Mouse (Mus musculus) forebrain, embryonic 16.5 days (tissue): ENCODE measurements around the gene Gse1. TPM values are rescaled to one million over a fixed set of nuclear protein-coding genes. Genes with fewer than 3 reads are reported as not detected.
A peak's percentile ranks its signal among the peaks of the same experiment; 100 is the strongest.

ENCODE experiments used
- ATAC-seq: fragments of 200-750 bp; cut with Nextera tagmentation; 2 replicates; pipeline ENCODE4 v1.8.0; 2017; ENCODE audit warnings: mild to moderate bottlenecking, moderate library complexity
- H3K27ac ChIP-seq: fragments of 300-500 bp; sonication (generic); 2 replicates; pipeline ENCODE4 v1.5.1; 2014; ENCODE audit warnings: low read length, control low read depth
- H3K27me3 ChIP-seq: fragments of 300-500 bp; sonication (generic); replicated peaks from 2 replicates; pipeline ENCODE4 v1.6.1; 2014; ENCODE audit warnings: low read length; ENCODE audit not compliant: control insufficient read depth, insufficient read depth
- H3K36me3 ChIP-seq: fragments of 300-500 bp; sonication (generic); 2 replicates; pipeline ENCODE4 v1.6.1; 2014; ENCODE audit not compliant: control insufficient read depth, insufficient read depth
- H3K4me1 ChIP-seq: fragments of 300-500 bp; sonication (generic); replicated peaks from 2 replicates; pipeline ENCODE4 v1.6.1; 2014; ENCODE audit warnings: low read length; ENCODE audit not compliant: control insufficient read depth, insufficient read depth
- H3K4me2 ChIP-seq: fragments of 300-500 bp; sonication (generic); 2 replicates; pipeline ENCODE4 v1.6.1; 2014; ENCODE audit warnings: mild to moderate bottlenecking, low read length, control low read depth
- H3K4me3 ChIP-seq: fragments of 300-500 bp; sonication (generic); replicated peaks from 2 replicates; pipeline ENCODE4 v1.5.1; 2014; ENCODE audit warnings: mild to moderate bottlenecking, low read length, control low read depth
- H3K9ac ChIP-seq: fragments of 300-500 bp; sonication (generic); replicated peaks from 2 replicates; pipeline ENCODE4 v1.6.1; 2014; ENCODE audit warnings: low read depth, low read length, control low read depth
- H3K9me3 ChIP-seq: fragments of 300-500 bp; sonication (generic); 2 replicates; pipeline ENCODE4 v1.6.1; 2016; ENCODE audit warnings: low read length; ENCODE audit not compliant: control insufficient read depth
- whole genome bisulfite sequencing: fragments of 180-500 bp; shearing (Covaris S2); extraction: QIAGEN DNeasy Blood & Tissue Kit; methylation state at CpG from one replicate; pipeline ENCODE4 v1.1.7; 2014; 5-methylcytosine and 5-hydroxymethylcytosine counted together
- polyA plus RNA-seq: library from polyadenylated mRNA; unstranded; fragments of >200 nt; fragmentation: Nextera tagmentation; extraction: Ambion mirVana; gene quantifications from 2 replicates; pipeline ENCODE4 v1.2.1, GENCODE M21; 2015

Gse1 gene
- polyA plus RNA-seq, 1 experiment from 2014 or later: 34.9 TPM

DNA sequence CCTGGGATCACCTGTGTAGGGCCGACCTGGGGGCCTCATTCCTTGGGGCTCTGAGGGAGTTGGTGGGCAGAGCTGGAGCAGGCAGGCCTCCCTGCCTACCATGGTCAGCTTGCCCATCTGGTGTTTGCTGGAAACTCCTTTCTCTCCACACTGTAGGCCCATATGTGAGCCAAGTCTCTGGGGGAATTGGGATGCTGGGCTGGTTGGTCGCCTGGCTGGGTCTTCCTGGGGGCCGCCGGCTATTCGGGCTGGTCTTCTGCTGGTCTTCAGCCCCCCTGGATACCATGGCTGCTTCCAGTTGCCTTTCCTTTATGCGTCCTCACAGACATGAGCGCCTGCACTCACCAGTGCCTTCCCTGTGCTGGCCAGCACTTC lies 293.3 kb downstream of the Gse1 start:
- WGBS: 21% methylated on average over 7 of the region's 7 CpGs
- Histone ChIP-seq H3K9ac (peak overlapping the region; percentile 38), H3K27me3 (no peaks in the 10 kb centered on the region), H3K27ac (peak overlapping the region; percentile 93), H3K9me3 (no peaks in the 10 kb centered on the region), H3K4me2 (peak overlapping the region; percentile 40), H3K4me1 (peaks cover 96% of the 10 kb centered on the region), H3K4me3 (no peak overlapping the region), H3K36me3 (no peaks in the 10 kb centered on the region)
- no peak; the same call in 1 of the 2 replicates for ATAC-seq

- 44% methylated on average over 7 of the region's 7 CpGs for WGBS
- Histone ChIP-seq H3K36me3 (no peaks in the 10 kb centered on the region), H3K4me1 (peaks cover 96% of the 10 kb centered on the region)
These were observed 295.4 kb downstream of the Gse1 start for GRCm38 (mm10) chr8:120523641-120524040.

GRCm38 (mm10) chr8:120525135-120525534 lies 296.9 kb downstream of the Gse1 start:
- no peaks in the 10 kb centered on the region for H3K36me3 ChIP-seq
- no peaks in the 10 kb centered on the region for H3K27me3 ChIP-seq
- H3K9me3 ChIP-seq: no peaks in the 10 kb centered on the region
- ATAC-seq: no peak
- H3K4me2 ChIP-seq: no peak overlapping the region
- whole genome bisulfite sequencing: 71% methylated on average over 1 of the region's 1 CpGs
- H3K4me1 ChIP-seq: peaks cover 87% of the 10 kb centered on the region
- 0 out of 2 replicates have a peak overlapping the region, but pooled peaks have one; percentile 7 for H3K9ac ChIP-seq
- H3K4me3 ChIP-seq: no peak overlapping the region
- H3K27ac ChIP-seq: no peak overlapping the region

More at GRCm38 (mm10) chr8:120523641-120524040, 295.4 kb downstream of the Gse1 start:
- Histone ChIP-seq H3K27me3 (no peaks in the 10 kb centered on the region), H3K4me2 (no peak overlapping the region), H3K9me3 (no peaks in the 10 kb centered on the region), H3K4me3 (no peak overlapping the region), H3K9ac (no peak overlapping the region), H3K27ac (peak overlapping the region; percentile 27; the same call in 1 of the 2 replicates)
- no peak for ATAC-seq

DNA sequence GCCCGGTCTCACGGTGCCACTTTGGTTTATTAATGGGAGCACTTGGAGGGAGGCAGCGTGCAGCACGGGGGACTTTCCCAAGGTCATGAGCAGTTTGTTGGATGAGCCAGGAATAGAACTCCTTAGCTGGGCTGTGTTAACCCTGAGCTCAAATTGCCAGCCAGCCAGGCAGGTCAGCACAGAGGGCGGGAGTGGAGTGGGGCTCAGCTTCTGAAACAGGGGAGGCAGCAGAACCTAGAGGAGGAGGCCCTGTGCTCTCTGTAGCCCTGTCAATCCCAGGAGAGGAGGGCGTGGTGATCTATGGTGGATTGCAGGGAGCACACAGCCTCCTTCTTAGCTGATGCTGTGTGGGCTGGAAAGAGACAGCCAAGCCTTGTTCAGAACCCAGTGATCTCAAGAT lies 297.6 kb downstream of the Gse1 start:
- peaks cover 80% of the 10 kb centered on the region for H3K4me1 ChIP-seq
- no peak overlapping the region for H3K4me3 ChIP-seq
- no peaks in the 10 kb centered on the region for H3K9me3 ChIP-seq
- no peak overlapping the region for H3K27ac ChIP-seq
- no peaks in the 10 kb centered on the region for H3K27me3 ChIP-seq
- H3K4me2 ChIP-seq: no peak overlapping the region
- 35% methylated on average over 6 of the region's 6 CpGs for WGBS
- H3K36me3 ChIP-seq: no peaks in the 10 kb centered on the region
- H3K9ac ChIP-seq: no peak overlapping the region
- ATAC-seq: 0 out of 2 replicates have a peak, but pooled peaks have one; percentile 7

DNA sequence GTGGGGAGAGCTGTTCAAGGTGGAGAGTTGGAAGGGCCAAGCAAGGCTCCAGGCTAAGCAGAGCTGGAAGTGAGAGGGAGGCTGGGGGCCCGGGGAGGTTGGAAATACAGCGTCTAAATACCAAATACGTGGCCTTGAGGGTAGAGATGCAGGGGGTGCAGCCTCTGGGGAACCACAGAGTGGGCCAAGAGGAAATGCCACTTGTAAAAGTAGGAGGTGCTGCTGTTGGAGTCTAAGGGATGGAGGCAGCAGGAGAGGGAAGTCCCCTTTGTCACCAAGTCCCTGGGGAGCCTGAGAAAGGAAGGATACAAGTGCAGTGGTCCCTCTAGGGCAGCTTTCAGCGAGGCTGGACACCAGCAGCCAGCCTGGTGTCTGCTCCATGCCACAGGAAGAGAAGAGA lies 298.3 kb downstream of the Gse1 start:
- H3K4me3 ChIP-seq: no peak overlapping the region
- H3K36me3 ChIP-seq: no peaks in the 10 kb centered on the region
- H3K4me2 ChIP-seq: no peak overlapping the region
- no peaks in the 10 kb centered on the region for H3K9me3 ChIP-seq
- H3K9ac ChIP-seq: no peak overlapping the region
- H3K27ac ChIP-seq: no peak overlapping the region
- 41% methylated on average over 4 of the region's 4 CpGs for WGBS
- no peak for ATAC-seq
- peaks cover 79% of the 10 kb centered on the region for H3K4me1 ChIP-seq
- no peaks in the 10 kb centered on the region for H3K27me3 ChIP-seq

GRCm38 (mm10) chr8:120528332-120528731 lies 300.1 kb downstream of the Gse1 start:
- WGBS: 50% methylated on average over 3 of the region's 3 CpGs
- no peak overlapping the region for H3K9ac ChIP-seq

GRCm38 (mm10) chr8:120529226-120529625 lies 301.0 kb downstream of the Gse1 start:
- 59% methylated on average over 7 of the region's 7 CpGs for WGBS
- Histone ChIP-seq H3K4me2 (no peak overlapping the region), H3K36me3 (no peaks in the 10 kb centered on the region), H3K4me3 (no peak overlapping the region), H3K9ac (no peak overlapping the region), H3K27me3 (no peaks in the 10 kb centered on the region), H3K9me3 (no peaks in the 10 kb centered on the region), H3K27ac (no peak overlapping the region), H3K4me1 (peaks cover 82% of the 10 kb centered on the region)
- no peak for ATAC-seq

More at GRCm38 (mm10) chr8:120528332-120528731, 300.1 kb downstream of the Gse1 start:
- Histone ChIP-seq H3K27ac (no peak overlapping the region), H3K36me3 (no peaks in the 10 kb centered on the region), H3K9me3 (no peaks in the 10 kb centered on the region), H3K4me1 (peaks cover 82% of the 10 kb centered on the region), H3K4me3 (no peak overlapping the region), H3K4me2 (no peak overlapping the region), H3K27me3 (no peaks in the 10 kb centered on the region)
- ATAC-seq: no peak

GRCm38 (mm10) chr8:120530954-120531656 lies 302.8 kb downstream of the Gse1 start:
- H3K9ac ChIP-seq: no peak overlapping the region
- no peak overlapping the region for H3K4me2 ChIP-seq
- no peaks in the 10 kb centered on the region for H3K9me3 ChIP-seq
- ATAC-seq: no peak
- no peaks in the 10 kb centered on the region for H3K36me3 ChIP-seq
- WGBS: 50% methylated on average over 16 of the region's 16 CpGs
- H3K4me1 ChIP-seq: peaks cover 80% of the 10 kb centered on the region
- H3K4me3 ChIP-seq: no peak overlapping the region
- H3K27ac ChIP-seq: peak overlapping the region; percentile 26
- H3K27me3 ChIP-seq: no peaks in the 10 kb centered on the region

DNA sequence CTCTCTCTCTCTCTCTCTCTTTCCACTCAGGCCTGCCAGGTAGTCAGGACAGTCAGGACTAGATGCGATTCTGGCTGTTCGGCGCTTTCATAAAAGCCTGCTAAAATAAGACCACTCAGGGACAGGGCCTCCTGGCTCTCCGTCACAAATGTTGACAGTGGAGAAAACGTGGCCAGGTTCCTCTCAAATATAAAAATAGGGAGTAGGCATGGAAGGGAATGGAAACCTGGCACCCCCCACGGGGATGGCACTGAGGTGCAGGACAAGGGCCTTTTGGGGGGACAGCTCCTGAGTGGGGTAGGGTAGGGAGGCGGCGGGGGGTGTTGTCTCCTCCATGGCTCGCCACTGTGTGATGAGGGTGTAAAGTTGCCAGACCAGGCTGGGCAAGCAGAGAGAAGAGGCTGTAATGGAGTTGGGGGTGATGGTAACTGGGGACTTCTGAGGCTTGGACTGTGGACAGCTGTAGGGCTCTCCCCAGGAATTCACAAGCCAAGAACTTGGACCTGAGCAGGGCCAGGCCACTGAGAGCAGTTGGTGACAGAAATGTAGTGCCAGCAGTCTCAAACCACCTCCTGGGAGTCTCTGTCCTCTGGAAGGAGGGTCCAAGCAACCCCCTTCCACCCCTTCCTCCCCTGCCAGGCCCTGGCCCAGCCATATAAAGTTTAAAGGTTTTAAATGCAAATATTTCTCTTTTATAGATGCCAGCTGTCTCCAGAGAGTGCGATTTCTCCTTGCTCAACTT lies 303.7 kb downstream of the Gse1 start:
- Histone ChIP-seq H3K4me1 (peaks cover 79% of the 10 kb centered on the region), H3K27me3 (no peaks in the 10 kb centered on the region), H3K9ac (peak overlapping the region; percentile 25; the same call in 1 of the 2 replicates), H3K4me2 (peak overlapping the region; percentile 41), H3K9me3 (no peaks in the 10 kb centered on the region), H3K27ac (peak overlapping the region; percentile 93), H3K4me3 (no peak overlapping the region), H3K36me3 (no peaks in the 10 kb centered on the region)
- no peak for ATAC-seq
- 28% methylated on average over 10 of the region's 10 CpGs for WGBS
